Mouse (Mus musculus): ENCODE data around the gene Jph2. TPM values are rescaled to one million over a fixed set of nuclear protein-coding genes. Genes with fewer than 3 reads are reported as not detected.

The Jph2 gene
- polyA plus RNA-seq, 1 experiment: 2.3 TPM

DNA sequence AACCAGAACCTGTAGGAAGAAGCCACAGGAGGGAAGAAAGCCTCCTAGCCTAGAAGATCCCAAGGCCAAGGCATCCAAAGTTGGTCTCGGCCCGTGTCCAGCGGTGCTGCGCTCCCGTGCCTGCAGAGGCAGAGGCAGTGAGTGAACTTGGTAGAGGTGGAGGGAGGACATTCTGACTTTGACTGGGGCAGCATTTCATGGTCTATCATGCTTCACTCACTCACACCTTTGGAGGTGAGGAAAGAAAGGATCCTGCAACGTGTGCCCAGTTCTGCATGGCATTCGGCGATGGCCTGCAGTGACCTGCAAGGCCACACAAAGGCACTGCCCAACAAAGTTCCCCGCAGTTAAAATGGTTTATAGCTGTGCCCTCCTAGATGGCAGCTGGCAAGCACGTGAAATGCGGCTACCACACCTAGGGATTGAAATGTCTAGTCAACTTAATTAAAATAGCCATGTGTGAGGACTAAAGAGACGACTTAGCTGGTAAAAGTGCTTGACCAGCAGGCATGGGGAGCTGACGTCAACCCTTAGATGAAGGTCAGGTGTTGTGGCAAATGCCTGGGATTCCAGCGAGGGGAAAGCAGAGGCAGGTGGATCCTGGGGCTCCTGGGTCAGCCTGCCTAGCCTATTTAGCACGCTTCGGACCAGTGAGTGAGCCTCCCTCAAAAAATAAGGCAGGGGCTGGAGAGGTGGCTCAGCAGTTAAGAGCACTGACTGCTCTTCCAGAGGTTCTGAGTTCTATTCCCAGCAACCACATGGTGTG is 36.8 kb downstream of the Jph2 start:
- no peaks in the 10 kb centered on the region for H3K36me3 ChIP-seq (ENCODE audit: control insufficient read depth, insufficient read depth, low read length)
- H3K27ac ChIP-seq (ENCODE audit: control insufficient read depth, insufficient read depth, low read depth, low read length): no peak overlapping the region
- no peak overlapping the region for H3K4me3 ChIP-seq (ENCODE audit: control insufficient read depth, low read depth, low read length)
- no peaks in the 10 kb centered on the region for H3K27me3 ChIP-seq (ENCODE audit: control insufficient read depth, insufficient read depth, low read length)
- H3K4me1 ChIP-seq (ENCODE audit: control insufficient read depth, insufficient read depth, low read length): peaks cover 13% of the 10 kb centered on the region
- TF ChIP-seq CTCF (IDR thresholded peaks at IDR 0.05; ENCODE audit: control insufficient read depth, insufficient read depth, insufficient replicate concordance, low read depth, low read length): no peak
- TF ChIP-seq POLR2A (IDR thresholded peaks at IDR 0.05; ENCODE audit: control insufficient read depth, low read depth, low read length): no peak

DNA sequence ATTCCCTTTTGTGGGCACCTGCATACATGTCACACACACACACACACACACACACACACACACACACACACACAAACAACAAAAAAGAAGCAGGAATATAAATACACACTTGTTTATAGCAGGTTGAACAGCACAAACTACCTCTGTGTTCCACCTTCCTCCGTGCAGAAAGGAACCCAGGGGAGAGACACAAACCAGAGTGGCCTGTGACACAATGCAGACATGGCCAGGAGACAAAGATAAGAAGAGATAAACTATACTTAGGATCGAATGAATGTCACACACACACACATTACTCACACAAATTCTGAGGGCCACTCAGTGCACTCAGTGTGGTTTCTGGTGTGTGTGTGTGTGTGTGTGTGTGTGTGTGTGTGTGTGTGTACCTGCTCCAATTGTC is 38.5 kb downstream of the Jph2 start:
- no peaks in the 10 kb centered on the region for H3K36me3 ChIP-seq (ENCODE audit: control insufficient read depth, insufficient read depth, low read length)
- H3K4me1 ChIP-seq (ENCODE audit: control insufficient read depth, insufficient read depth, low read length): peaks cover 15% of the 10 kb centered on the region
- H3K27ac ChIP-seq (ENCODE audit: control insufficient read depth, insufficient read depth, low read depth, low read length): no peak overlapping the region
- no peaks in the 10 kb centered on the region for H3K27me3 ChIP-seq (ENCODE audit: control insufficient read depth, insufficient read depth, low read length)
- H3K4me3 ChIP-seq (ENCODE audit: control insufficient read depth, low read depth, low read length): no peak overlapping the region
- TF ChIP-seq CTCF (IDR thresholded peaks at IDR 0.05; ENCODE audit: control insufficient read depth, insufficient read depth, insufficient replicate concordance, low read depth, low read length): no peak
- TF ChIP-seq POLR2A (IDR thresholded peaks at IDR 0.05; ENCODE audit: control insufficient read depth, low read depth, low read length): no peak

DNA sequence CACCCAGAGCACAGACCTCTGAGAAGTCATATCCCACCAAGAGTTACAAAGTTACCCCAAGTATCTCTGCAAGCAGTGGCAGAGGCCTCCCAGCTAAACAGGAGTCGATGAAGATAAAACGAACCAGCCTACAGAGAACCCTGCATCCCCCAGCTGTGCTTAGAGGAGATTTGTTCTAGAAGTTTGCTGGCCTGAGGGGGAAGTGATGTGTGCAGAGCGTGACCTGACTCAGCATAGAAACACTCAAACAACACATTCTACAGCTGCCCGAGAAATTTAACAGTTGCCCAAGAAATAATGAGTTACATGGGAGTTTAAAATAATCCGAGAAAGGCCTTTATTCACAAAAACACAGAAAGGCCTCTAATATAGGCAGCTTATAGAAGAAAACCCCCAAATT is 39.1 kb downstream of the Jph2 start:
- Histone ChIP-seq H3K4me1 (ENCODE audit: control insufficient read depth, insufficient read depth, low read length) (peaks cover 15% of the 10 kb centered on the region), H3K4me3 (ENCODE audit: control insufficient read depth, low read depth, low read length) (no peak overlapping the region), H3K27ac (ENCODE audit: control insufficient read depth, insufficient read depth, low read depth, low read length) (no peak overlapping the region), H3K36me3 (ENCODE audit: control insufficient read depth, insufficient read depth, low read length) (no peaks in the 10 kb centered on the region), H3K27me3 (ENCODE audit: control insufficient read depth, insufficient read depth, low read length) (no peaks in the 10 kb centered on the region)
- no peak for TF ChIP-seq CTCF (IDR thresholded peaks at IDR 0.05; ENCODE audit: control insufficient read depth, insufficient read depth, insufficient replicate concordance, low read depth, low read length)
- no peak for TF ChIP-seq POLR2A (IDR thresholded peaks at IDR 0.05; ENCODE audit: control insufficient read depth, low read depth, low read length)

DNA sequence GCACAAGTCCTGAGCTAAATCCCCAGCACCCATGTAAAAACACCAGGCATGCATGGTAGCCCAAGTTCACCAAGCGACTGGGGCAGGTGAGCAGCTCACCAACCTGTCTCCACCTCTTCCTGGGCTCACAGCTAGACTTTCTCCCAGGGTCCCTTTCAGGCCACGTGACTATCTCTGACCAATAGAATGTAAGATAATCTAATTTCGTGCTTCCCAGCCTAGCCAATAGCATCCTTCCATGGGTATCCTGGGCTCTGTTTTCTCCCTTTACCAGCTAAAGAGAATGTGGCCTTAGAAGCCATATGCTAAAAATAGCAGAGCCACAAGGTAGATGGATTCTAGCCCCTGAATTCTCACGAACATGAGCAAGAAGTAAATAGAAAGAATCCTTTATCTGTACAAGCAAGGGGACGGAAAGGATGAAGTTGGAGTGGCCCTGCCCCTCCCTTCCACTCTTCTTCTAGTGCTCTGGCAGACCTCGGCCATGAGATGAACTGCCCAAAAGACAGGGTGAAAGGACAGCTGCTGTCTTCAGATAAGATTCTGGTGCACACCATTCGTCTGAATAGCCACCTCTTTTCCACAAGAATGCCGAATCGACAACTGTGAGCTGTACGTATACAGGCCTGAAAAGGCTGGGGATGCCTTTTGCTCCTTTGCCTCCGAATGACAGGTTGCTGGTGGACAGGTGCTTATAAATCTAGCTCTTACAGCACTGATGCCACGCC is 41.5 kb downstream of the Jph2 start:
- Histone ChIP-seq H3K4me1 (ENCODE audit: control insufficient read depth, insufficient read depth, low read length) (peaks cover 13% of the 10 kb centered on the region), H3K27me3 (ENCODE audit: control insufficient read depth, insufficient read depth, low read length) (no peaks in the 10 kb centered on the region), H3K36me3 (ENCODE audit: control insufficient read depth, insufficient read depth, low read length) (no peaks in the 10 kb centered on the region), H3K27ac (ENCODE audit: control insufficient read depth, insufficient read depth, low read depth, low read length) (no peak overlapping the region), H3K4me3 (ENCODE audit: control insufficient read depth, low read depth, low read length) (no peak overlapping the region)
- no peak for TF ChIP-seq CTCF (IDR thresholded peaks at IDR 0.05; ENCODE audit: control insufficient read depth, insufficient read depth, insufficient replicate concordance, low read depth, low read length)
- TF ChIP-seq POLR2A (IDR thresholded peaks at IDR 0.05; ENCODE audit: control insufficient read depth, low read depth, low read length): no peak

DNA sequence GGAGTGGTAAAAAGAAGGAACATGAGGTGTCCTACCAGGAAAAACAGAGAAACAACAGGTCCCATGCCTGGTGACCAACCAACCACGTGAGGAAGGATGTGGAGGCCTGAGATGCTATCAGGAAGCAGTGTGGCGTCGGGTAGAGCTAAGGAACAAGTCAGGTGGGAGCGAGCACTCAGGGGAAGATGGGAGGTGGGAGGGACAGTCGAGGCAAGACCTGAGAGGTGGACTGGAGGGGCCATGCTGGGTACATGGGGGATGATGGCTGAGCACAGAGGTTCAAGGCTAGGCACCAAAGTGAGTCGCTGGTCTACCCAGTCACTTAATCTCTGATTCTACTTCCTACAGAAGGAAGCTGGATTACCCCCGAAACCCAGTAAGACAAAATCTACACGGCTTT is 42.1 kb downstream of the Jph2 start:
- H3K4me1 ChIP-seq (ENCODE audit: control insufficient read depth, insufficient read depth, low read length): peaks cover 8% of the 10 kb centered on the region
- no peak overlapping the region for H3K4me3 ChIP-seq (ENCODE audit: control insufficient read depth, low read depth, low read length)
- no peaks in the 10 kb centered on the region for H3K27me3 ChIP-seq (ENCODE audit: control insufficient read depth, insufficient read depth, low read length)
- no peaks in the 10 kb centered on the region for H3K36me3 ChIP-seq (ENCODE audit: control insufficient read depth, insufficient read depth, low read length)
- TF ChIP-seq CTCF (IDR thresholded peaks at IDR 0.05; ENCODE audit: control insufficient read depth, insufficient read depth, insufficient replicate concordance, low read depth, low read length) (no peak), POLR2A (IDR thresholded peaks at IDR 0.05; ENCODE audit: control insufficient read depth, low read depth, low read length) (no peak)
- H3K27ac ChIP-seq (ENCODE audit: control insufficient read depth, insufficient read depth, low read depth, low read length): no peak overlapping the region

DNA sequence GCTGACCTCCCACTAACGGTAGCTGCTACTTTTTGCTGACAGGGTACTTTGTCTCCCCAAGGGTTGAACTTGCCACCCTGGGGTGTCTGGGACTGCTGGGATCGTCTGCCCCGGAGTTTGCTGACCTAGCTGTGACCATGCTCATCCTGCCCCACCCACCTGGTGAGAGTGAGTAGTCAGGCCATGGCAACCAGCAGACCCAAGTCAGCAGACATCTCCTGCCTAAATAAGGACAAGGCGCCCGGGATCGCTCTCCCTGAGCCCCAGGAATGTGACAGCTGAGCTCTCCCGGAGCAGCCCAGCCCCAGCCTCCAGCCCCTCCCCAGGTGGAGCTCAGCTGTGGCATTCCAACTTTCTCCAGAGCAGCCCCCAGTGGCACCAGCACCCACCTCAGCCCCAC is 44.1 kb downstream of the Jph2 start:
- peaks cover 8% of the 10 kb centered on the region for H3K4me1 ChIP-seq (ENCODE audit: control insufficient read depth, insufficient read depth, low read length)
- no peak overlapping the region for H3K4me3 ChIP-seq (ENCODE audit: control insufficient read depth, low read depth, low read length)
- H3K27ac ChIP-seq (ENCODE audit: control insufficient read depth, insufficient read depth, low read depth, low read length): no peak overlapping the region
- H3K27me3 ChIP-seq (ENCODE audit: control insufficient read depth, insufficient read depth, low read length): no peaks in the 10 kb centered on the region
- no peaks in the 10 kb centered on the region for H3K36me3 ChIP-seq (ENCODE audit: control insufficient read depth, insufficient read depth, low read length)
- no peak for TF ChIP-seq POLR2A (IDR thresholded peaks at IDR 0.05; ENCODE audit: control insufficient read depth, low read depth, low read length)
- no peak for TF ChIP-seq CTCF (IDR thresholded peaks at IDR 0.05; ENCODE audit: control insufficient read depth, insufficient read depth, insufficient replicate concordance, low read depth, low read length)

DNA sequence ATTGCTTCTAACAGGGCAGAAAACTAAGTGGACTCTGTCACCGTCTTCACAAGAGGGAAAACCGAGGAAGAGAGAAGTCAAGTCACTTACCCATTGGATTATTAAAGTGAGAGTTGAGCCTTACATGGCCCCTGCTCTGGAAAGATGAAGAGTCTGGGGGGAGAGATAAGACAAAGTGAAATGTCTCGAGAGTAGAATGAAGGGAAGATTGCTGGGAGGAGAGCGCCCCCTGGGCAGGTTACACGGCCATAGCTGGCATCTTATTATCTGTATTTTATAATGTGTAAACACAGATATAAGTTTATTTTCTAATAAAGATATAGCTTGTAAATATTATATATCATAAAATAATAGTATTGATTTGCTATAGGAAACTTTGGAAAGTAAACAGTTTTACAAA is 47.4 kb downstream of the Jph2 start:
- no peaks in the 10 kb centered on the region for H3K4me1 ChIP-seq (ENCODE audit: control insufficient read depth, insufficient read depth, low read length)
- no peak for TF ChIP-seq POLR2A (IDR thresholded peaks at IDR 0.05; ENCODE audit: control insufficient read depth, low read depth, low read length)
- no peak for TF ChIP-seq CTCF (IDR thresholded peaks at IDR 0.05; ENCODE audit: control insufficient read depth, insufficient read depth, insufficient replicate concordance, low read depth, low read length)

More for the DNA sequence above, 47.4 kb downstream of the Jph2 start:
- H3K27me3 ChIP-seq (ENCODE audit: control insufficient read depth, insufficient read depth, low read length): no peaks in the 10 kb centered on the region
- no peak overlapping the region for H3K4me3 ChIP-seq (ENCODE audit: control insufficient read depth, low read depth, low read length)
- H3K27ac ChIP-seq (ENCODE audit: control insufficient read depth, insufficient read depth, low read depth, low read length): no peak overlapping the region
- H3K36me3 ChIP-seq (ENCODE audit: control insufficient read depth, insufficient read depth, low read length): no peaks in the 10 kb centered on the region
